Mouse (Mus musculus) neural tube, embryonic 14.5 days (tissue): Measurements from ENCODE around the gene BC005624. TPM values are rescaled to one million over a fixed set of nuclear protein-coding genes. Genes with fewer than 3 reads are reported as not detected.
"Not testable (repeated sequence)": the region's sequence is repeated elsewhere in the genome, so short reads cannot be mapped to it uniquely, and the experiment has no call there.

Experiments used
- ATAC-seq: fragments of 200-750 bp; cut with Nextera tagmentation; 2 replicates; pipeline ENCODE4 v1.8.0; 2017; ENCODE audit warnings: low read depth, mild to moderate bottlenecking, moderate TSS enrichment, moderate library complexity
- H3K27ac ChIP-seq: fragments of 300-500 bp; sonication (generic); 2 replicates; pipeline ENCODE4 v1.5.1; 2014; ENCODE audit warnings: low read depth, mild to moderate bottlenecking, control low read depth, low read length, moderate library complexity, mixed read lengths
- H3K27me3 ChIP-seq: fragments of 300-500 bp; sonication (generic); 2 replicates; pipeline ENCODE4 v1.6.1; 2014; ENCODE audit warnings: low read length; ENCODE audit not compliant: control insufficient read depth, insufficient read depth
- H3K36me3 ChIP-seq: fragments of 300-500 bp; sonication (generic); 2 replicates; pipeline ENCODE4 v1.6.1; 2014; ENCODE audit warnings: low read length, mixed read lengths; ENCODE audit not compliant: control insufficient read depth, insufficient read depth
- H3K4me1 ChIP-seq: fragments of 300-500 bp; sonication (generic); 2 replicates; pipeline ENCODE4 v1.6.1; 2014; ENCODE audit warnings: low read length; ENCODE audit not compliant: control insufficient read depth, insufficient read depth
- H3K4me2 ChIP-seq: fragments of 300-500 bp; sonication (generic); 2 replicates; pipeline ENCODE4 v1.6.1; 2014; ENCODE audit warnings: mild to moderate bottlenecking, low read depth, low read length, control low read depth
- H3K4me3 ChIP-seq: fragments of 300-500 bp; sonication (generic); 2 replicates; pipeline ENCODE4 v1.5.1; 2014; ENCODE audit warnings: low read depth, low read length, control low read depth, mixed read lengths
- H3K9ac ChIP-seq: fragments of 300-500 bp; sonication (generic); replicated peaks from 2 replicates; pipeline ENCODE4 v1.6.1; 2014; ENCODE audit warnings: low read depth, mild to moderate bottlenecking, control low read depth, low read length, mixed read lengths
- H3K9me3 ChIP-seq: fragments of 300-500 bp; sonication (generic); 2 replicates; pipeline ENCODE4 v1.6.1; 2016; ENCODE audit warnings: low read length; ENCODE audit not compliant: control insufficient read depth
- WGBS: fragments of 180-500 bp; shearing (Covaris S2); extraction: QIAGEN DNeasy Blood & Tissue Kit; methylation state at CpG from one replicate; pipeline ENCODE4 v1.1.7; 2014; 5-methylcytosine and 5-hydroxymethylcytosine counted together
- polyA plus RNA-seq: library from polyadenylated mRNA; unstranded; fragments of >200 nt; fragmentation: Nextera tagmentation; extraction: Ambion mirVana; gene quantifications from 2 replicates; pipeline ENCODE4 v1.2.1, GENCODE M21; 2014

Gene BC005624
- polyA plus RNA-seq, 1 experiment from 2014 or later: 75.7 TPM

DNA sequence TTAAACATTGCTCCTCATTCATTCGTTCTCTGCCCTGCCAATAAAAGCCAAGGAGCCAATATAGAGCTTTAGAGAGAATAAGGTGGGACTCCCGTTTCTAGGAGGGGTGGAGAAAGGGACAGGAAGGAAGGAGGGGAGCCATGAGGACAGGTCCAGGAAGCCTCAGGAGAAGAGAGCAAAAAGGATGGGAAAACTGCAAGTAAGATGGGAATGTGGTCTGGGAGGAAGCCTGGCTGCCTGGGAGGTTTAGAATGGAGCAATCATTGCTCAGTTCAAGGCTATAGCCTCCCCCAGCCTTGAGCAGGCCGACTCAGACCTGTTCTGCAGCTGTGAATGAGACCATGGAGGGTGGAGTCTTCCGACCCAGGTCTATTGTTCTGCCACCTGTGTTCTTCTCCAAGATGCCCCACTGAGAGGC is 43.4 kb downstream of the BC005624 start:
- H3K4me3 ChIP-seq: no peak overlapping the region
- no peaks in the 10 kb centered on the region for H3K27me3 ChIP-seq
- H3K4me1 ChIP-seq: no peaks in the 10 kb centered on the region
- no peaks in the 10 kb centered on the region for H3K9me3 ChIP-seq
- ATAC-seq: no peak
- no peak overlapping the region for H3K9ac ChIP-seq
- H3K36me3 ChIP-seq: no peaks in the 10 kb centered on the region
- WGBS: 43% methylated on average over 4 of the region's 4 CpGs
- H3K27ac ChIP-seq: no peak overlapping the region
- no peak overlapping the region for H3K4me2 ChIP-seq

DNA sequence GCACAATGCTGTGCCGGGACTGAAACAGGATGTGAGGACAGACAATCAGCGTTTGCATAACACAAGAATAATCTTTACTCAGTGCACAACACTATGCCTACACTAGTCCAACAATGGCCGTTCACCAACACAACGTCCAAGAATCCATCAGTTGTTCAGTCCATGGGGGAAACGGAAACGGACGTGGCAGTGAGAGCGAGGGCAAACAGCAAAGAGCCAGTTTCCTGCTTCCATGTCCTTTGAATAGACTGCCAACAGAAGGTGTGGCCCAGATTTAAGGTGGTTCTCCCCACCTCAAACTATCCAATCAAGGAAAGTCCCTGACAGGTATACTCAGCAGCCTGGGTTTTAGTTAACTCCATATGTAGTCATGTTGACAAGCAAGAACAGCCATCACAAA is 44.3 kb downstream of the BC005624 start:
- no peak overlapping the region for H3K4me3 ChIP-seq

DNA sequence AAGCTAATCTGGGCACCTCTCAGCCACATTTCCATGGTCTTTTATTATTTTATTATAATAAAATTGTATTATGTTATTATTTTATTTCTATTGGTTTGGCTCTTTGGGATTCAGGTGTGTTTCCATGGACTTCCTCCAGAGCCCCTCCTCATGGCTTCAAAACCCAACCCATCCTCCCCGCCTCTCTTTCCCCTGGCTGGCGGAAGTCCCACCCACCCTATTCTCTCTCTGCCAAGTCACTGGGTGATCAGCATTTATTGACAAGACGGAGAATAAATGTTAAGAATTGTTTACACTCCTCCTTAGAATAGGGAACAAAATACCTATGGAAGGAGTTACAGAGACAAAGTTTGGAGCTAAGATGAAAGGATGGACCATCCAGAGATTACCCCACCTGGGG is 45.2 kb downstream of the BC005624 start:
- 77% methylated on average over 3 of the region's 3 CpGs for whole genome bisulfite sequencing
- H3K4me2 ChIP-seq: no peak overlapping the region
- H3K36me3 ChIP-seq: no peaks in the 10 kb centered on the region
- no peaks in the 10 kb centered on the region for H3K4me1 ChIP-seq
- H3K9me3 ChIP-seq: no peaks in the 10 kb centered on the region
- H3K27ac ChIP-seq: no peak overlapping the region
- no peak for ATAC-seq
- no peaks in the 10 kb centered on the region for H3K27me3 ChIP-seq
- no peak overlapping the region for H3K9ac ChIP-seq
- H3K4me3 ChIP-seq: no peak overlapping the region

More for the DNA sequence above, 44.3 kb downstream of the BC005624 start:
- Histone ChIP-seq H3K9ac (no peak overlapping the region), H3K36me3 (no peaks in the 10 kb centered on the region), H3K27ac (no peak overlapping the region), H3K27me3 (no peaks in the 10 kb centered on the region), H3K4me1 (no peaks in the 10 kb centered on the region), H3K9me3 (no peaks in the 10 kb centered on the region), H3K4me2 (no peak overlapping the region)
- ATAC-seq: no peak
- 92% methylated on average over 8 of the region's 8 CpGs for WGBS

DNA sequence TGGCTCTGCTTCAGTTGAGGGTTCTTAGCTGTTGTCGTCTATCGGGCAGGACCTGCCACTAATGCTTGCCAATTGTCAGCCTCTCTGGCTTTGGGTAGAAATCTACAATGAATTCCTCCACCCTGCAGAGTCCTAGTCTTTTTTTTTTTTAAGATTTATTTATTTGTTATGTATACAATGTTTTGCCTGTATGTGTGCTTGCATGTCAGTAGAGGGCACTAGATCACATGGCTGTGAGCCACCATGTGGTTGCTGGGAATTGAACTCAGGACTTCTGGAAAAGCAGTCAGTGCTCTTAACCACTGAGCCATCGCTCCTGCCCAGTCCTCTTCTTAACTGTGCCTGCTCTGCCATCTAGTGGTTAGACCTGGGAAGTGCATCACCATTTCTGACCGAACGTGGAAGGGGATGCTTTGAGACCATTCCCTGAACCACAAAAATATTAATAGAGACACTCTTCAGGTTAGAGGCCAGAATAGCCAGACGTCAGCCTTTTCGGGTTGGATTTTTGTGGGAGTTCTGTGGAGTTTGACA is 48.0 kb downstream of the BC005624 start:
- Histone ChIP-seq H3K4me3 (no peak overlapping the region), H3K36me3 (no peaks in the 10 kb centered on the region), H3K27ac (no peak overlapping the region), H3K4me1 (no peaks in the 10 kb centered on the region), H3K27me3 (no peaks in the 10 kb centered on the region), H3K9me3 (no peaks in the 10 kb centered on the region), H3K9ac (no peak overlapping the region), H3K4me2 (no peak overlapping the region)
- WGBS: 24% methylated on average over 7 of the region's 7 CpGs
- no peak for ATAC-seq

DNA sequence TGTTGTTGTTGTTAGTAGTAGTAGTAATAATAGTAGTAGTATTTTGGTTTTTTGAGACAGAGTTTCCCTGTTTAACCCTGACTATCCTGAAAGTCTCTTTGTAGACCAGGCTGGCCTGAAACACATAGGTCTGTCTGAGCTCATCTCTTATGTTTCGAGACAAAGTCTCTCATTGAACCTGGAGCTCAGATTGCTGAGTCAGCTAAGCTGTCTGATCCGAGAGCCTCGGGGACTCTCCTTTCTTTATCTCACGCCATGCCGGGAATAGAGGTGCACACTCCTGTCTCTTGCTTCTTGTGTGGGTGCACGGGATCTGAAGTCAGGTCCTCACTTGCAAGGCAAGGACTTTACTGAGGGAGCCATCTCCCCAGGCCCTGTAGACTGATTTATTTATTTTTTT is 49.0 kb downstream of the BC005624 start:
- Histone ChIP-seq H3K4me2 (no peak overlapping the region), H3K4me1 (no peaks in the 10 kb centered on the region), H3K27me3 (no peaks in the 10 kb centered on the region), H3K9ac (no peak overlapping the region), H3K27ac (no peak overlapping the region), H3K9me3 (no peaks in the 10 kb centered on the region), H3K36me3 (no peaks in the 10 kb centered on the region), H3K4me3 (no peak overlapping the region)
- WGBS: 61% methylated on average over 6 of the region's 6 CpGs
- no peak for ATAC-seq

DNA sequence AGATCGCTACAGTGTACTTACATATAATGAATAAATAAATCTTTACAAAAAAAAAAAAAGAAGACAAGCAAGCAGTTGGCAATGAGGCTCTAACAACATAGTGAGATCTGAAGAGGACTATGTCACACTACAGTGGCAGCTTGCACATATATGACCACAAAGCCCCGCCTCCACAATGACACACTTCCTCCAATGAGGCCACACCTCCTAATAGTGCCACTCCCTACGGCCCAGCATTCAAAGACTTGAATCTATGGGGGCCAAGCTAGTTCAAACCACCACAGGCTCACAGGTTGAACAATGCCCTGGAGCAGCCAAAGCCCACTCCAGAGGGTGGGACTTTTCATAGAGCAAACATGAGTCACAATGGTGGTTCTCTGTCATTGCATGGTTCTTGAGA is 50.1 kb downstream of the BC005624 start:
- Histone ChIP-seq H3K36me3 (no peaks in the 10 kb centered on the region), H3K4me1 (no peaks in the 10 kb centered on the region), H3K9ac (no peak overlapping the region), H3K27ac (no peak overlapping the region), H3K4me3 (no peak overlapping the region), H3K4me2 (no peak overlapping the region), H3K9me3 (no peaks in the 10 kb centered on the region), H3K27me3 (no peaks in the 10 kb centered on the region)
- no peak for ATAC-seq
- 79% methylated on average over 3 of the region's 3 CpGs for WGBS

DNA sequence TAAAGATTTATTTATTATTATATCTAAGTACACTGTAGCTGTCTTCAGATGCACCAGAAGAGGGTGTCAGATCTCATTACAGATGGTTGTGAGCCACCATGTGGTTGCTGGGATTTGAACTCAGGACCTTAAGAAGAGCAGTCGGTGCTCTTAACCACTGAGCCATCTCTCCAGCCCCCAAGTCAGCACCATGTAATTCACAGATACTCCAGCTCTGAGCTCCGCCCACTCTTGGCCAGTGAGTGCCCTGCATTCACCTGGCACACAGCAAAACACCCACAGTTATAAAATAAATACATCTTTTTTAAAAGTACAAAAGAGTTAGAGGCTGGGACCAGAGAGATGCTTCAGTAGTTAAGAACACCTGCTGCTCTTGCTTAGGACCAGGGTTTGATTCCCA is 51.2 kb downstream of the BC005624 start:
- H3K9ac ChIP-seq, ATAC-seq, H3K4me1 ChIP-seq, H3K27ac ChIP-seq, H3K4me3 ChIP-seq, H3K27me3 ChIP-seq, H3K36me3 ChIP-seq, H3K9me3 ChIP-seq, H3K4me2 ChIP-seq: not testable (repeated sequence)
- whole genome bisulfite sequencing: 86% methylated on average over 2 of the region's 2 CpGs

DNA sequence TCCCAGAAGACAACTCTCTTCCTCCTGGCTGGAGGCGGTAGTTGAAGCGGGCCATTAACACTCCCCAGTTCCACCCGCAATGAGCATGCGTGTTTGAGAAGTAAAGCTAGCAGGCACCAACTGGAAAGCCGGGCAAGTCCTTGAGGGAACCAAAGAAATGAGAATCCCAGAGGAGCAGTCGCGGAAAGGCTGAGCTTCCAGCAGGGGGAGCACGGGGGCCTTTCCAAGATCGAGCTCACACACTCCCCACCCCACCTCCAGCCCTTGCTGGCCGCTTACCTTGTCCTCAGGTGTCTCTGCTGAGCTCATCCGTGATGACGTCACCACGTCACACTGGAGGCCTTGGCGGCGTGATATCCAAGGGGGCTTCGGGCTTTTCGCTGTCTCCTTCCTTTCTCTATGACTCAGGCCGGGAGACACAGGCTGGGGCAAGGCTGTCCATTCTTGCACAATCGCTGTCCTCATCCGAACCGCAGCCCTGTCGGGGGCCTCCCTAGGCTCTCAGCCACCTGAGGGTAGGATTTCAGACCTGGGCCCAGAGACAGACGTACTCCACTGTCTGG is 52.4 kb downstream of the BC005624 start, which contains the start of gene Ptges:
TSS of gene Ptges (minus strand) at position 381 of the 563 bp plus-strand sequence.
- peak; percentile 74 for ATAC-seq
- H3K4me3 ChIP-seq: peak within 1 kb of the TSS; percentile 21; the same call in 1 of the 2 replicates
- peak within 1 kb of the TSS; percentile 57; the same call in 1 of the 2 replicates for H3K9ac ChIP-seq
- WGBS: 5% methylated on average over 23 of the region's 23 CpGs
- H3K36me3 ChIP-seq: no peaks in the 10 kb centered on the region
- no peaks in the 10 kb centered on the region for H3K9me3 ChIP-seq
- no peaks in the 10 kb centered on the region for H3K4me1 ChIP-seq
- no peak within 1 kb of the TSS for H3K27ac ChIP-seq
- peak within 1 kb of the TSS; percentile 55 for H3K4me2 ChIP-seq
- no peaks in the 10 kb centered on the region for H3K27me3 ChIP-seq

DNA sequence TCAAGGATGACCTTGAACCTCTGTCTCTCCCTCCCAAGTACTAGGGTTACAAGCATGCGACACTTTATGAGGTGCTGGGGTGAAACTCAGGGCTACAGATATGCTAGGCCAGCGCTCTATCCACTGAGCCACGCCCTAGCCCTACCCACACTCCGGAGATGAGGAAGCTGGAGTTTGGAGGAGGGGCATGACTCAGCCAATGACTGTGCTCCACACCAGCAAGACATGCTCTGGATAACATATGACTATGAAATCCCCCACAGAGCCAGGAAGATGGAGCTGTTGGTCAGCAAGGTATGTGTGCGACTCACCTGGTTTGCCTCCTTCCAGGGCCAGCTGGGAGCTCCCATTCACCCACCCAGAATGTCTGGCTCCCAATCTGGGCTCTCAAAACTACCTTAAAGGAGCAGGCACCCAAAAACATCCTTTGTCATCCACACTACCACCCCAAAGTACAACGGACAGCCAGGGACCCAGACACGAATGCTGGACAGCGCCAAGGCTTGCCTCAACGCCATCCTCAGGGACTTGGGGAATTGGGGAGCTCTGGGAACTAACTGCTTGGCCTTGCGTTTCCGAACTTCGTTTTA is 53.0 kb downstream of the BC005624 start:
- Histone ChIP-seq H3K4me2 (peak overlapping the region; percentile 55), H3K9me3 (no peaks in the 10 kb centered on the region), H3K27me3 (no peaks in the 10 kb centered on the region), H3K4me3 (peak overlapping the region; percentile 21; the same call in 1 of the 2 replicates), H3K4me1 (no peaks in the 10 kb centered on the region), H3K27ac (no peak overlapping the region), H3K36me3 (no peaks in the 10 kb centered on the region), H3K9ac (peak overlapping the region; percentile 57; the same call in 1 of the 2 replicates)
- 36% methylated on average over 12 of the region's 12 CpGs for WGBS
- peak; percentile 29; the same call in 1 of the 2 replicates for ATAC-seq
